Mouse (Mus musculus): ENCODE measurements around the gene Dot1l. TPM values are rescaled to one million over a fixed set of nuclear protein-coding genes. Genes with fewer than 3 reads are reported as not detected.

The Dot1l gene
- total and polyA plus RNA-seq, 2 experiments from 2014 or later, result 13.4 to 34.4 TPM

- no peaks in the 10 kb centered on the region for H3K27me3 ChIP-seq (ENCODE audit: insufficient read depth, low read length)
- H3K4me3 ChIP-seq (ENCODE audit: low read depth, low read length), result no peak overlapping the region
- TF ChIP-seq CTCF (IDR thresholded peaks at IDR 0.05), result no peak
- peaks cover 7% of the 10 kb centered on the region; the same call in 1 of the 2 replicates for H3K4me1 ChIP-seq (ENCODE audit: insufficient read depth, low read length)
- WGBS, result 71% methylated on average over 41 of the region's 41 CpGs
- no peak overlapping the region for H3K4me2 ChIP-seq (ENCODE audit: low read depth, low read length, poor library complexity, severe bottlenecking)
- ATAC-seq (ENCODE audit: low FRiP score) (no peak), DNase-seq (ENCODE audit: low spot score) (peak; percentile 23)
- no peak overlapping the region for H3K9ac ChIP-seq (replicated peaks; ENCODE audit: low read length, poor library complexity, severe bottlenecking)
- no peak overlapping the region; the same call in 1 of the 2 replicates for H3K27ac ChIP-seq (ENCODE audit: low read depth, low read length)
- no peaks in the 10 kb centered on the region for H3K9me3 ChIP-seq (ENCODE audit: low read length)
- peaks cover 79% of the 10 kb centered on the region for H3K36me3 ChIP-seq (ENCODE audit: insufficient read depth, low read length)
These were observed 37.4 kb downstream of the Dot1l start for GRCm38 (mm10) chr10:80792175-80793032.

- Histone ChIP-seq H3K9ac (replicated peaks; ENCODE audit: low read length, poor library complexity, severe bottlenecking) (no peak overlapping the region), H3K9me3 (ENCODE audit: low read length) (no peaks in the 10 kb centered on the region), H3K4me3 (ENCODE audit: low read depth, low read length) (no peak overlapping the region), H3K27ac (ENCODE audit: low read depth, low read length) (no peak overlapping the region; the same call in 1 of the 2 replicates), H3K27me3 (ENCODE audit: insufficient read depth, low read length) (no peaks in the 10 kb centered on the region), H3K4me1 (ENCODE audit: insufficient read depth, low read length) (peaks cover 7% of the 10 kb centered on the region; the same call in 1 of the 2 replicates), H3K36me3 (ENCODE audit: insufficient read depth, low read length) (peaks cover 71% of the 10 kb centered on the region), H3K4me2 (ENCODE audit: low read depth, low read length, poor library complexity, severe bottlenecking) (no peak overlapping the region)
- ATAC-seq (ENCODE audit: low FRiP score) (no peak), DNase-seq (ENCODE audit: low spot score) (no peak)
- WGBS, result 91% methylated on average over 13 of the region's 13 CpGs
- TF ChIP-seq CTCF (IDR thresholded peaks at IDR 0.05), result no peak
These were observed 38.2 kb downstream of the Dot1l start for GRCm38 (mm10) chr10:80793033-80793784.

DNA sequence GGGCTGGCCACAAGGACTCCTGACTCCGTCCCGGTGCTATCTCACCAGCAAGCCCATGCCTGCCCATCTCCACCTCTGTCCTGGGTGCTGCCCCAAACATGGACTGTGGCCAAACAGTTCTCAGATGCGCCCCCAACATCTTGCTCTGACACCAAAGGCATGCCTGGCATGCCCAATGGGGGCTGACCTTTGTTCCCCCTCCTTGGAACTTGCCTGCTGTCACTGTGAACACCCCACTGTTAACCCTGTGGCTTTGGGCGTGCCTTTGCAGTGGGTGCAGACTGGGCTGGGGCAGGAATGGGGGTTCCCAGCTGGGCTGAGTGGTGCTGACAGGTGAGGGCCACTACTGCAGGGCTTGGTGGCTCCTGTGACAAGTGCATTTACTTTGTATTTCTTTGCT is 38.8 kb downstream of the Dot1l start:
- Histone ChIP-seq H3K4me1 (ENCODE audit: insufficient read depth, low read length) (peaks cover 7% of the 10 kb centered on the region; the same call in 1 of the 2 replicates), H3K27ac (ENCODE audit: low read depth, low read length) (no peak overlapping the region), H3K9ac (replicated peaks; ENCODE audit: low read length, poor library complexity, severe bottlenecking) (no peak overlapping the region), H3K27me3 (ENCODE audit: insufficient read depth, low read length) (no peaks in the 10 kb centered on the region), H3K36me3 (ENCODE audit: insufficient read depth, low read length) (peaks cover 65% of the 10 kb centered on the region), H3K4me2 (ENCODE audit: low read depth, low read length, poor library complexity, severe bottlenecking) (no peak overlapping the region), H3K9me3 (ENCODE audit: low read length) (no peaks in the 10 kb centered on the region), H3K4me3 (ENCODE audit: low read depth, low read length) (no peak overlapping the region)
- WGBS, result 88% methylated on average over 4 of the region's 4 CpGs
- DNase-seq (ENCODE audit: low spot score), result no peak
- TF ChIP-seq CTCF (IDR thresholded peaks at IDR 0.05), result no peak
- no peak for ATAC-seq (ENCODE audit: low FRiP score)

DNA sequence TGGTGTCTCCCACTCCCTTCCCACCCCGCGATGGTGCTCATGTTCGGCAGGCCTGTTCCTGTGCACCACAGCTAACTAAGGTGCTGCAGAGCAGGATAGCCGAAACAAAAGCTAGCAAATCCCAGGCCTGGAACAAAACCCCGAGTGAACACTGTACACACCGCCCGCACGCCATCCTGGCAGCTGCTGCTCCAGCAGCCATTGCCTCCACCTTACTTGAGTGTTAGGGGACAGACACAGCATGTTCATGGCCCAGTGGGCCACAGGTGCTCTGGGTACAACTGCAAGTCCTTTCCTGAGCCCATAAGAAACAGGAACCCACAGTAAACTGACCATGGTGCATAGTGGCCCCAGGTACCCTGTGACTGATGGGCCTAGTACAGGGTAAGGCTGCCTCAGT is 39.7 kb downstream of the Dot1l start:
- peaks cover 12% of the 10 kb centered on the region for H3K4me1 ChIP-seq (ENCODE audit: insufficient read depth, low read length)
- no peak for TF ChIP-seq CTCF (IDR thresholded peaks at IDR 0.05)
- H3K9ac ChIP-seq (replicated peaks; ENCODE audit: low read length, poor library complexity, severe bottlenecking), result no peak overlapping the region
- H3K36me3 ChIP-seq (ENCODE audit: insufficient read depth, low read length), result peaks cover 57% of the 10 kb centered on the region
- no peaks in the 10 kb centered on the region for H3K9me3 ChIP-seq (ENCODE audit: low read length)
- DNase-seq (ENCODE audit: low spot score) (no peak), ATAC-seq (ENCODE audit: low FRiP score) (no peak)
- H3K4me2 ChIP-seq (ENCODE audit: low read depth, low read length, poor library complexity, severe bottlenecking), result no peak overlapping the region
- WGBS, result 87% methylated on average over 8 of the region's 8 CpGs
- H3K27me3 ChIP-seq (ENCODE audit: insufficient read depth, low read length), result no peaks in the 10 kb centered on the region
- no peak overlapping the region for H3K4me3 ChIP-seq (ENCODE audit: low read depth, low read length)
- H3K27ac ChIP-seq (ENCODE audit: low read depth, low read length), result no peak overlapping the region

DNA sequence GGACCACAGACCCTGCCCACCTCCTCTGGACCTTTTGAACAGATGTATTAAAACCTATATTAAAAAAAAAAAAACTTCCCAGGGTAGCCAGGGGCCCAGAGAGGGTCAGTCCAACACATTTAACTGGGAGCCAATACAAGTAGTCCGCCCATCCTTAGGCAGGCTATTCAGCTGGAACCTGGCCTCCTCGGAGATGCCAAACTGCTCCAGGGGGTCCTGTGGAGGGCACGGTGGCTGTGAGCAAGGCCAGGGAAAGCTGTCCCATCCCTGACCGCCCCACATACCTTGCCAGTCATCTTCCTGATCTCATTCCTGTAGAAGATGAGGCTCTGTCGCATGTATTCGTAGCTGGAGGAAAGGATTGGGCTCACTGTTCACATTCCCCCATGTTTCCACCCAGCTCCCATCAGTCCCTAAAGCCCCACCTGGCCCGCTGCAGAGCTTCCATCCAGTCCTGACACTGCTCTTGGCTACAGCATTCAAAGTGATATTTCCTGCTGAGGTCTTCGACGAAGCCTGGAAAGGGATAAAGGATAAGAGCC is 41.4 kb downstream of the Dot1l start:
- Histone ChIP-seq H3K9ac (replicated peaks; ENCODE audit: low read length, poor library complexity, severe bottlenecking) (no peak overlapping the region), H3K4me2 (ENCODE audit: low read depth, low read length, poor library complexity, severe bottlenecking) (no peak overlapping the region), H3K36me3 (ENCODE audit: insufficient read depth, low read length) (peaks cover 46% of the 10 kb centered on the region), H3K27me3 (ENCODE audit: insufficient read depth, low read length) (no peaks in the 10 kb centered on the region), H3K9me3 (ENCODE audit: low read length) (no peaks in the 10 kb centered on the region), H3K4me1 (ENCODE audit: insufficient read depth, low read length) (peaks cover 14% of the 10 kb centered on the region), H3K27ac (ENCODE audit: low read depth, low read length) (no peak overlapping the region), H3K4me3 (ENCODE audit: low read depth, low read length) (no peak overlapping the region)
- TF ChIP-seq CTCF (IDR thresholded peaks at IDR 0.05), result no peak
- 86% methylated on average over 9 of the region's 9 CpGs for WGBS
- DNase-seq (ENCODE audit: low spot score) (no peak), ATAC-seq (ENCODE audit: low FRiP score) (no peak)

All from midbrain, postnatal 0 days (tissue).